Mouse (Mus musculus): ENCODE measurements at regions not wholly inside any gene's neighbourhood (a gene's known extent, or its start where the extent isn't known, plus 50 kb on each side); places are given as distances from the start of the nearest gene placed in this dataset.

GRCm38 (mm10) chr13:113495136-113495535 is 123.2 kb downstream of the Snx18 start:
- TF ChIP-seq CTCF (IDR thresholded peaks at IDR 0.05; ENCODE audit: extremely low read depth, insufficient read length, insufficient replicate concordance, low read depth, low read length): no peak
- TF ChIP-seq POLR2A (IDR thresholded peaks at IDR 0.05; ENCODE audit: low read depth, low read length): no peak
